Mouse (Mus musculus): Measurements from ENCODE around the gene Tspan5. TPM values are rescaled to one million over a fixed set of nuclear protein-coding genes. Genes with fewer than 3 reads are reported as not detected.

The Tspan5 gene
- polyA plus RNA-seq, 1 experiment: 3.9 TPM

GRCm38 (mm10) chr3:138905678-138906077 is 163.7 kb downstream of the Tspan5 start:
- H3K36me3 ChIP-seq (ENCODE audit: control insufficient read depth, insufficient read depth, low read length): peaks cover 4% of the 10 kb centered on the region; the same call in 1 of the 2 replicates
- DNase-seq (ENCODE audit: low read depth in 1 of 2, low spot score in 2 of 2): no peak
- 86% methylated on average over 7 of the region's 7 CpGs for WGBS

GRCm38 (mm10) chr3:138906112-138906880 is 164.3 kb downstream of the Tspan5 start:
- H3K27ac ChIP-seq (ENCODE audit: insufficient read depth, low read length): no peak overlapping the region
- H3K36me3 ChIP-seq (ENCODE audit: control insufficient read depth, insufficient read depth, low read length): peaks cover 4% of the 10 kb centered on the region; the same call in 1 of the 2 replicates
- H3K4me1 ChIP-seq (ENCODE audit: control insufficient read depth, insufficient read depth, insufficient read length): no peaks in the 10 kb centered on the region
- no peak overlapping the region for H3K4me3 ChIP-seq (ENCODE audit: extremely low read depth, insufficient read depth, insufficient read length)
- WGBS: 47% methylated on average over 17 of the region's 17 CpGs
- H3K27me3 ChIP-seq (ENCODE audit: control insufficient read depth, insufficient read depth, low read length): no peaks in the 10 kb centered on the region
- DNase-seq (ENCODE audit: low read depth in 1 of 2, low spot score in 2 of 2): peak in 1 of 2 experiments; percentile 17
- TF ChIP-seq CTCF (IDR thresholded peaks at IDR 0.05; ENCODE audit: extremely low read depth, insufficient read depth, insufficient read length, insufficient replicate concordance) (peak; percentile 76; the same call in 1 of the 2 replicates), POLR2A (IDR thresholded peaks at IDR 0.05; ENCODE audit: low read depth, low read length) (no peak)

More at GRCm38 (mm10) chr3:138905678-138906077, 163.7 kb downstream of the Tspan5 start:
- H3K4me1 ChIP-seq (ENCODE audit: control insufficient read depth, insufficient read depth, insufficient read length): no peaks in the 10 kb centered on the region
- H3K27me3 ChIP-seq (ENCODE audit: control insufficient read depth, insufficient read depth, low read length): no peaks in the 10 kb centered on the region
- H3K27ac ChIP-seq (ENCODE audit: insufficient read depth, low read length): no peak overlapping the region
- H3K4me3 ChIP-seq (ENCODE audit: extremely low read depth, insufficient read depth, insufficient read length): no peak overlapping the region
- TF ChIP-seq CTCF (IDR thresholded peaks at IDR 0.05; ENCODE audit: extremely low read depth, insufficient read depth, insufficient read length, insufficient replicate concordance) (no peak), POLR2A (IDR thresholded peaks at IDR 0.05; ENCODE audit: low read depth, low read length) (no peak)

- Histone ChIP-seq H3K36me3 (ENCODE audit: control insufficient read depth, insufficient read depth, low read length) (no peaks in the 10 kb centered on the region), H3K4me3 (ENCODE audit: extremely low read depth, insufficient read depth, insufficient read length) (no peak overlapping the region), H3K4me1 (ENCODE audit: control insufficient read depth, insufficient read depth, insufficient read length) (no peaks in the 10 kb centered on the region), H3K27ac (ENCODE audit: insufficient read depth, low read length) (no peak overlapping the region), H3K27me3 (ENCODE audit: control insufficient read depth, insufficient read depth, low read length) (no peaks in the 10 kb centered on the region)
- DNase-seq (ENCODE audit: low read depth in 1 of 2, low spot score in 2 of 2): no peak
- WGBS: 56% methylated on average over 2 of the region's 2 CpGs
- TF ChIP-seq POLR2A (IDR thresholded peaks at IDR 0.05; ENCODE audit: low read depth, low read length) (no peak), CTCF (IDR thresholded peaks at IDR 0.05; ENCODE audit: extremely low read depth, insufficient read depth, insufficient read length, insufficient replicate concordance) (no peak)
Observed at GRCm38 (mm10) chr3:138909313-138909712, 167.3 kb downstream of the Tspan5 start.

- Histone ChIP-seq H3K27ac (ENCODE audit: insufficient read depth, low read length) (no peak overlapping the region), H3K4me3 (ENCODE audit: extremely low read depth, insufficient read depth, insufficient read length) (no peak overlapping the region), H3K36me3 (ENCODE audit: control insufficient read depth, insufficient read depth, low read length) (no peaks in the 10 kb centered on the region), H3K27me3 (ENCODE audit: control insufficient read depth, insufficient read depth, low read length) (no peaks in the 10 kb centered on the region), H3K4me1 (ENCODE audit: control insufficient read depth, insufficient read depth, insufficient read length) (no peaks in the 10 kb centered on the region)
- TF ChIP-seq POLR2A (IDR thresholded peaks at IDR 0.05; ENCODE audit: low read depth, low read length): no peak
- TF ChIP-seq CTCF (IDR thresholded peaks at IDR 0.05; ENCODE audit: extremely low read depth, insufficient read depth, insufficient read length, insufficient replicate concordance): no peak
- WGBS: 82% methylated on average over 8 of the region's 8 CpGs
- no peak for DNase-seq (ENCODE audit: low read depth in 1 of 2, low spot score in 2 of 2)
Observed at GRCm38 (mm10) chr3:138912504-138912903, 170.5 kb downstream of the Tspan5 start.

- no peaks in the 10 kb centered on the region for H3K36me3 ChIP-seq (ENCODE audit: control insufficient read depth, insufficient read depth, low read length)
- H3K4me1 ChIP-seq (ENCODE audit: control insufficient read depth, insufficient read depth, insufficient read length): no peaks in the 10 kb centered on the region
- no peak overlapping the region for H3K27ac ChIP-seq (ENCODE audit: insufficient read depth, low read length)
- no peak for DNase-seq (ENCODE audit: low read depth in 1 of 2, low spot score in 2 of 2)
- no peak overlapping the region for H3K4me3 ChIP-seq (ENCODE audit: extremely low read depth, insufficient read depth, insufficient read length)
- no peaks in the 10 kb centered on the region for H3K27me3 ChIP-seq (ENCODE audit: control insufficient read depth, insufficient read depth, low read length)
- TF ChIP-seq CTCF (IDR thresholded peaks at IDR 0.05; ENCODE audit: extremely low read depth, insufficient read depth, insufficient read length, insufficient replicate concordance): no peak
- TF ChIP-seq POLR2A (IDR thresholded peaks at IDR 0.05; ENCODE audit: low read depth, low read length): no peak
- 88% methylated on average over 8 of the region's 8 CpGs for WGBS
Observed at GRCm38 (mm10) chr3:138914626-138915288, 172.8 kb downstream of the Tspan5 start.

- DNase-seq (ENCODE audit: low read depth in 1 of 2, low spot score in 2 of 2): no peak
Observed at GRCm38 (mm10) chr3:138916591-138916990, 174.6 kb downstream of the Tspan5 start.

More at GRCm38 (mm10) chr3:138916591-138916990, 174.6 kb downstream of the Tspan5 start:
- WGBS: 94% methylated on average over 4 of the region's 4 CpGs
- H3K4me3 ChIP-seq (ENCODE audit: extremely low read depth, insufficient read depth, insufficient read length): no peak overlapping the region
- TF ChIP-seq POLR2A (IDR thresholded peaks at IDR 0.05; ENCODE audit: low read depth, low read length): no peak
- TF ChIP-seq CTCF (IDR thresholded peaks at IDR 0.05; ENCODE audit: extremely low read depth, insufficient read depth, insufficient read length, insufficient replicate concordance): no peak
- H3K27ac ChIP-seq (ENCODE audit: insufficient read depth, low read length): no peak overlapping the region
- H3K4me1 ChIP-seq (ENCODE audit: control insufficient read depth, insufficient read depth, insufficient read length): no peaks in the 10 kb centered on the region
- H3K36me3 ChIP-seq (ENCODE audit: control insufficient read depth, insufficient read depth, low read length): no peaks in the 10 kb centered on the region
- H3K27me3 ChIP-seq (ENCODE audit: control insufficient read depth, insufficient read depth, low read length): no peaks in the 10 kb centered on the region
